Mouse (Mus musculus): ENCODE results near the gene Lamb1. TPM values are rescaled to one million over a fixed set of nuclear protein-coding genes. Genes with fewer than 3 reads are reported as not detected.

Lamb1 gene
- total RNA-seq, 1 experiment, result 232 TPM

- H3K36me3 ChIP-seq (ENCODE audit: control insufficient read depth, insufficient read depth, low read length, poor library complexity, severe bottlenecking), result peaks cover 33% of the 10 kb centered on the region
- peaks cover 2 to 31% of the 10 kb centered on the region in 2 experiments; a peak in 3 of 4 replicates for H3K4me1 ChIP-seq (ENCODE audit: control insufficient read depth in 2 of 2, insufficient read depth in 2 of 2, low read length in 2 of 2, poor library complexity in 1 of 2)
- no peak overlapping the region for H3K9ac ChIP-seq (ENCODE audit: insufficient read depth, low read depth, low read length, poor library complexity, severe bottlenecking)
- TF ChIP-seq CHD2 (IDR thresholded peaks at IDR 0.05; ENCODE audit: low read depth, low read length), result no peak
- no peak for TF ChIP-seq ZNF384 (IDR thresholded peaks at IDR 0.05; ENCODE audit: low read depth, low read length)
- TF ChIP-seq HCFC1 (IDR thresholded peaks at IDR 0.05; ENCODE audit: borderline replicate concordance, insufficient read depth, low read length), result no peak
- no peak for TF ChIP-seq ZC3H11A (IDR thresholded peaks at IDR 0.05; ENCODE audit: borderline replicate concordance, low read depth, low read length)
- no peak for TF ChIP-seq MAFK (IDR thresholded peaks at IDR 0.05; ENCODE audit: insufficient read depth, low read depth, low read length)
- H3K27ac ChIP-seq (ENCODE audit: insufficient read depth, low read depth, low read length, poor library complexity, severe bottlenecking), result no peak overlapping the region
- no peak for DNase-seq (ENCODE audit: low read depth, low spot score)
- H3K9me3 ChIP-seq (ENCODE audit: control insufficient read depth, insufficient read depth, low read depth, low read length), result no peaks in the 10 kb centered on the region
- H3K4me3 ChIP-seq (ENCODE audit: insufficient read depth in 1 of 2, low read depth in 1 of 2, low read length in 2 of 2, poor library complexity in 1 of 2, severe bottlenecking in 1 of 2), result no peak overlapping the region
- in situ Hi-C loops (cut with MboI; ENCODE audit: low sequenced_read_pairs in 2 of 2, unreplicated experiment in 2 of 2), result no loop called here
These were observed 5.7 kb downstream of the Lamb1 start for GRCm38 (mm10) chr12:31270776-31271175.

GRCm38 (mm10) chr12:31271361-31272011 is 6.5 kb downstream of the Lamb1 start:
- TF ChIP-seq HCFC1 (IDR thresholded peaks at IDR 0.05; ENCODE audit: borderline replicate concordance, insufficient read depth, low read length) (no peak), CHD2 (IDR thresholded peaks at IDR 0.05; ENCODE audit: low read depth, low read length) (no peak), ZNF384 (IDR thresholded peaks at IDR 0.05; ENCODE audit: low read depth, low read length) (no peak), MAFK (IDR thresholded peaks at IDR 0.05; ENCODE audit: insufficient read depth, low read depth, low read length) (no peak), ZC3H11A (IDR thresholded peaks at IDR 0.05; ENCODE audit: borderline replicate concordance, low read depth, low read length) (no peak)
- H3K27ac ChIP-seq (ENCODE audit: insufficient read depth, low read depth, low read length, poor library complexity, severe bottlenecking), result peak overlapping the region; percentile 38; the same call in 1 of the 2 replicates
- H3K36me3 ChIP-seq (ENCODE audit: control insufficient read depth, insufficient read depth, low read length, poor library complexity, severe bottlenecking), result peaks cover 38% of the 10 kb centered on the region

GRCm38 (mm10) chr12:31272012-31272735 is 7.1 kb downstream of the Lamb1 start:
- no peak for DNase-seq (ENCODE audit: low read depth, low spot score)
- Histone ChIP-seq H3K4me1 (ENCODE audit: control insufficient read depth in 2 of 2, insufficient read depth in 2 of 2, low read length in 2 of 2, poor library complexity in 1 of 2) (peaks cover 2 to 26% of the 10 kb centered on the region in 2 experiments; a peak in 3 of 4 replicates), H3K27ac (ENCODE audit: insufficient read depth, low read depth, low read length, poor library complexity, severe bottlenecking) (peak overlapping the region; percentile 54), H3K9me3 (ENCODE audit: control insufficient read depth, insufficient read depth, low read depth, low read length) (no peaks in the 10 kb centered on the region), H3K36me3 (ENCODE audit: control insufficient read depth, insufficient read depth, low read length, poor library complexity, severe bottlenecking) (peaks cover 38% of the 10 kb centered on the region), H3K4me3 (ENCODE audit: insufficient read depth in 1 of 2, low read depth in 1 of 2, low read length in 2 of 2, poor library complexity in 1 of 2, severe bottlenecking in 1 of 2) (no peak overlapping the region), H3K9ac (ENCODE audit: insufficient read depth, low read depth, low read length, poor library complexity, severe bottlenecking) (no peak overlapping the region)
- TF ChIP-seq HCFC1 (IDR thresholded peaks at IDR 0.05; ENCODE audit: borderline replicate concordance, insufficient read depth, low read length) (no peak), CHD2 (IDR thresholded peaks at IDR 0.05; ENCODE audit: low read depth, low read length) (no peak), ZC3H11A (IDR thresholded peaks at IDR 0.05; ENCODE audit: borderline replicate concordance, low read depth, low read length) (no peak), MAFK (IDR thresholded peaks at IDR 0.05; ENCODE audit: insufficient read depth, low read depth, low read length) (no peak), ZNF384 (IDR thresholded peaks at IDR 0.05; ENCODE audit: low read depth, low read length) (no peak)
- in situ Hi-C loops (cut with MboI; ENCODE audit: low sequenced_read_pairs in 2 of 2, unreplicated experiment in 2 of 2), result no loop called here

More at GRCm38 (mm10) chr12:31271361-31272011, 6.5 kb downstream of the Lamb1 start:
- Histone ChIP-seq H3K9me3 (ENCODE audit: control insufficient read depth, insufficient read depth, low read depth, low read length) (no peaks in the 10 kb centered on the region), H3K9ac (ENCODE audit: insufficient read depth, low read depth, low read length, poor library complexity, severe bottlenecking) (no peak overlapping the region), H3K4me3 (ENCODE audit: insufficient read depth in 1 of 2, low read depth in 1 of 2, low read length in 2 of 2, poor library complexity in 1 of 2, severe bottlenecking in 1 of 2) (no peak overlapping the region), H3K4me1 (ENCODE audit: control insufficient read depth in 2 of 2, insufficient read depth in 2 of 2, low read length in 2 of 2, poor library complexity in 1 of 2) (peaks cover 2 to 28% of the 10 kb centered on the region in 2 experiments; a peak in 3 of 4 replicates)
- in situ Hi-C loops (cut with MboI; ENCODE audit: low sequenced_read_pairs in 2 of 2, unreplicated experiment in 2 of 2), result no loop called here
- DNase-seq (ENCODE audit: low read depth, low spot score), result no peak

DNA sequence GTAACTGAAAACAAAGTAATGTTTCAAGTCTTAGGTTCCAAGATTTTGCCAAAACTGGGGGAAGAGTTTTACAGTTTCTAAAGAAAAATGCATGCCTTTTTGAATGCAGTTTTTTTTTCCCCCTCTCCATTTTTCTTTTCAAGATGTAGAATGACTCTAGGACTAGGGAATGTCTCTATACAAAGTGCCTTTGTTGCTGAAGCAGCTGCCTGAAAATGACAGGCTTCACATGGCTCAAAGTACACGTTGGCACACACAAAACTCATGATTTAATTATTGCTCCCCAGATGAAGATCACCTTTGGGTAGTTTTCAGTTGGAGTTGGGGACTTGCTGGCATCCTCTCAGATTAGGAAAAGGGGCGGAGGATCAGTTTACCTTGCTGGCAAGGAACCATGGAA is 7.8 kb downstream of the Lamb1 start:
- H3K4me1 ChIP-seq (ENCODE audit: control insufficient read depth in 2 of 2, insufficient read depth in 2 of 2, low read length in 2 of 2, poor library complexity in 1 of 2), result peaks cover 2 to 26% of the 10 kb centered on the region in 2 experiments; a peak in 3 of 4 replicates
- H3K36me3 ChIP-seq (ENCODE audit: control insufficient read depth, insufficient read depth, low read length, poor library complexity, severe bottlenecking), result peaks cover 38% of the 10 kb centered on the region
- H3K27ac ChIP-seq (ENCODE audit: insufficient read depth, low read depth, low read length, poor library complexity, severe bottlenecking), result no peak overlapping the region
- DNase-seq (ENCODE audit: low read depth, low spot score), result no peak
- no peak overlapping the region for H3K4me3 ChIP-seq (ENCODE audit: insufficient read depth in 1 of 2, low read depth in 1 of 2, low read length in 2 of 2, poor library complexity in 1 of 2, severe bottlenecking in 1 of 2)
- no peak for TF ChIP-seq ZNF384 (IDR thresholded peaks at IDR 0.05; ENCODE audit: low read depth, low read length)
- TF ChIP-seq HCFC1 (IDR thresholded peaks at IDR 0.05; ENCODE audit: borderline replicate concordance, insufficient read depth, low read length), result no peak
- TF ChIP-seq ZC3H11A (IDR thresholded peaks at IDR 0.05; ENCODE audit: borderline replicate concordance, low read depth, low read length), result no peak
- no peak for TF ChIP-seq MAFK (IDR thresholded peaks at IDR 0.05; ENCODE audit: insufficient read depth, low read depth, low read length)
- no peak for TF ChIP-seq CHD2 (IDR thresholded peaks at IDR 0.05; ENCODE audit: low read depth, low read length)
- H3K9ac ChIP-seq (ENCODE audit: insufficient read depth, low read depth, low read length, poor library complexity, severe bottlenecking), result no peak overlapping the region
- in situ Hi-C loops (cut with MboI; ENCODE audit: low sequenced_read_pairs in 2 of 2, unreplicated experiment in 2 of 2), result no loop called here
- no peaks in the 10 kb centered on the region for H3K9me3 ChIP-seq (ENCODE audit: control insufficient read depth, insufficient read depth, low read depth, low read length)

All from ES-E14 (cell line).